Comparison of ENCODE assay signal across 10 mouse cellular contexts in genomic region chr1:20069733-20070132, GRCm38 (mm10).
DNase-seq lines count a peak whose midpoint lies in the region; ATAC-seq and TF ChIP-seq lines count a peak whose summit lies in the region.
"Had no signal": no experiment of that assay in that cellular context is flagged by ENCODE, and none has a peak within 500 bp of the region (broad histone marks: within the 10 kb centered on the region; RNA-seq: fewer than 3 reads in every experiment).

No protein-coding gene starts in this region.

- H3K36me3 ChIP-seq in hindbrain, embryonic 13.5 days = no peaks in the 10 kb centered on the region
- H3K36me3 ChIP-seq in hindbrain, embryonic 12.5 days = no peaks in the 10 kb centered on the region
- H3K36me3 ChIP-seq: limb, embryonic 12.5 days had no signal

- H3K27me3 ChIP-seq in hindbrain, embryonic 13.5 days = no peaks in the 10 kb centered on the region
- H3K27me3 ChIP-seq in hindbrain, embryonic 12.5 days = no peaks in the 10 kb centered on the region
- H3K27me3 ChIP-seq: limb, embryonic 12.5 days had no signal

- no peaks in the 10 kb centered on the region for H3K9me3 ChIP-seq in hindbrain, embryonic 13.5 days
- H3K9me3 ChIP-seq in hindbrain, embryonic 12.5 days (replicated peaks) = no peaks in the 10 kb centered on the region
- H3K9me3 ChIP-seq: limb, embryonic 12.5 days had no signal

- peak; percentile 85 for DNase-seq in 3T3-L1 (ENCODE audit: low read depth, low spot score)
- DNase-seq in NIH3T3 (ENCODE audit: low read depth) = peak; percentile 45
- DNase-seq in layer of hippocampus, adult 2 months (ENCODE audit: low spot score in 2 of 2) = peak; percentile 58 to 78
- DNase-seq in thymus, postnatal 4 days = no peak
- no peak for DNase-seq in liver
- DNase-seq: heart, postnatal 14 days had no signal

- H3K4me1 ChIP-seq in hindbrain, embryonic 13.5 days (replicated peaks) = no peaks in the 10 kb centered on the region
- no peaks in the 10 kb centered on the region for H3K4me1 ChIP-seq in hindbrain, embryonic 12.5 days
- H3K4me1 ChIP-seq: limb, embryonic 12.5 days had no signal

- ATAC-seq in hindbrain, embryonic 13.5 days (ENCODE audit: low FRiP score) = peak; percentile 52; the same call in 1 of the 2 replicates
- ATAC-seq in hindbrain, embryonic 12.5 days (ENCODE audit: low FRiP score) = no peak
- no peak for ATAC-seq in CD4-positive, CD25-positive, alpha-beta regulatory T cell, adult 4 months

- no peak for TF ChIP-seq CTCF in layer of hippocampus, adult 2 months (conservative IDR thresholded peaks at IDR 0.05)

- no peak overlapping the region for H3K4me3 ChIP-seq in hindbrain, embryonic 13.5 days
- no peak overlapping the region for H3K4me3 ChIP-seq in hindbrain, embryonic 12.5 days
- no peak overlapping the region for H3K4me3 ChIP-seq in layer of hippocampus, adult 2 months
- H3K4me3 ChIP-seq: limb, embryonic 12.5 days had no signal

- H3K4me2 ChIP-seq in hindbrain, embryonic 13.5 days = no peak overlapping the region
- H3K4me2 ChIP-seq in hindbrain, embryonic 12.5 days (replicated peaks) = no peak overlapping the region
- H3K4me2 ChIP-seq: limb, embryonic 12.5 days had no signal

- no peak overlapping the region for H3K9ac ChIP-seq in hindbrain, embryonic 13.5 days
- no peak overlapping the region for H3K9ac ChIP-seq in hindbrain, embryonic 12.5 days
- H3K9ac ChIP-seq: limb, embryonic 12.5 days had no signal

- H3K27ac ChIP-seq in hindbrain, embryonic 13.5 days = no peak overlapping the region
- H3K27ac ChIP-seq in hindbrain, embryonic 12.5 days = no peak overlapping the region
- H3K27ac ChIP-seq in layer of hippocampus, adult 2 months = 0 out of 2 replicates have a peak overlapping the region, but pooled peaks have one; percentile 7
- H3K27ac ChIP-seq: limb, embryonic 12.5 days had no signal

- 70% methylated on average over 3 of the region's 3 CpGs for WGBS in hindbrain, embryonic 13.5 days
- WGBS in hindbrain, embryonic 12.5 days = 82% methylated on average over 3 of the region's 3 CpGs

Comparison
In these comparisons a context has a peak if more than half of its experiments do, and no peak if none do; other contexts are left out.
1. DNase-seq: peak in 3T3-L1 (single experiment), NIH3T3 (single experiment) and layer of hippocampus, adult 2 months (2 of 2); none in thymus, postnatal 4 days (single experiment) and liver (single experiment).